Mouse (Mus musculus) E14TG2a.4 (cell line): ENCODE data around the gene Zfp605.

ENCODE experiments used
- CTCF ChIP-seq: conservative IDR thresholded peaks from 2 replicates; pipeline ENCODE4 v1.5.1; 2014; ENCODE audit warnings: low read length
- POU5F1 ChIP-seq: IDR thresholded peaks from 2 replicates; pipeline ENCODE4 v1.6.1; 2014; ENCODE audit warnings: low read length, borderline replicate concordance

- no peak for TF ChIP-seq CTCF
- TF ChIP-seq POU5F1: no peak
Observed at GRCm38 (mm10) chr5:110106140-110106871, 3.6 kb upstream of the Zfp605 start.
